Mouse (Mus musculus) layer of hippocampus, postnatal 25 days (tissue): ENCODE measurements around the gene Samhd1. TPM values are rescaled to one million over a fixed set of nuclear protein-coding genes. Genes with fewer than 3 reads are reported as not detected.

Experiments used
- DNase-seq, 2 experiments: peaks; one replicate each; pipeline ENCODE4 v3.0.0; 2022; ENCODE audit warnings: mixed read lengths in 2 of 2, low spot score in 1 of 2; ENCODE audit errors: extremely low spot score in 1 of 2
- total RNA-seq, 2 experiments: library from RNA; stranded (reverse); gene quantifications; 2 replicates each; pipeline ENCODE4 v1.2.3; 2021

Samhd1 gene
- total RNA-seq, 2 experiments from 2014 or later: 11.4 to 12.3 TPM

DNA sequence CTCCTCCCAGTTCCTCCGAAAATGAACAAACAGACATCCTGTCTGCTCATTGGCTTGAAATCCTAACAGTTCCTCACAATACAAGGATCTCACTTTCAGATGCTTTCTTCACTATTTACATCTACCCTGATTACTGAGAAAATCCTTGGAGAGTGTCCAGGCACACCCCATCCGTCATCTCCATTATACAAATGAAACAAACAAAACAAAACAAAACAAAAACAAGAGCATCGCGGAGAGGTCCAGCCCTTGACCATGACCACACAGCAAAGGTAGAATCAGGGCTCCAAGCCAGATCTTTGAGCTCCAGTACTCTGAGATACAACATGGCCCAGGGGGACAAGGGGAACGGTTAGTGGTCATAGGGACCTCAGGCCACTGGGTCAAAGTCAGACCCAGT lies 60.3 kb downstream of the Samhd1 start:
- no peak for DNase-seq

- no peak for DNase-seq
Observed at GRCm38 (mm10) chr2:157074186-157074724, 60.8 kb downstream of the Samhd1 start.

GRCm38 (mm10) chr2:157073378-157074052 lies 61.5 kb downstream of the Samhd1 start:
- DNase-seq: no peak

GRCm38 (mm10) chr2:157072316-157072990 lies 62.6 kb downstream of the Samhd1 start:
- DNase-seq: no peak

GRCm38 (mm10) chr2:157071556-157071955 lies 63.5 kb downstream of the Samhd1 start:
- no peak for DNase-seq

GRCm38 (mm10) chr2:157070365-157070764 lies 64.7 kb downstream of the Samhd1 start:
- DNase-seq: no peak

- DNase-seq: no peak
Observed at GRCm38 (mm10) chr2:157069755-157070315, 65.2 kb downstream of the Samhd1 start.

DNA sequence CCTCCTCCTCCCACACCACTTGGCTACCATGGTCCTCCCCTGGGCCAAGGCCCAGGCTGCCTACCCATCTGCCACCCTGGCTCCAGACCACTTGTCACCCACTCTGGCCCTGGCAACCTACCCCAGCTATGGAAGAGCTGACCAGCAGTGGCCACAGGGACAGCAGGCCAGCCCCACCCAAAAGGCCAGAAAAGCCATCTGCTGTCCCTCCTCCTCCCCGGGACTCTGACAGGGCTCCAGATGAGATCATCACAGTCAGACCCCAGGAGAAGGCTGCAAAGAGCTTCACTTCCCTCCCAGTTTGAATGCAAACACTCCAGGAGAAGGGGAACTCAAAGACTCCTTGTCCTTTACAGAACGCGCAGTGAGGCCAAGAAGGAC lies 65.7 kb downstream of the Samhd1 start:
- DNase-seq: no peak

GRCm38 (mm10) chr2:157068701-157069354 lies 66.2 kb downstream of the Samhd1 start:
- DNase-seq: no peak

GRCm38 (mm10) chr2:157066731-157067430 lies 68.2 kb downstream of the Samhd1 start:
- DNase-seq: no peak

GRCm38 (mm10) chr2:157065879-157066226 lies 69.2 kb downstream of the Samhd1 start:
- no peak for DNase-seq

GRCm38 (mm10) chr2:157064978-157065878 lies 69.8 kb downstream of the Samhd1 start:
- no peak for DNase-seq

GRCm38 (mm10) chr2:157064136-157064535 lies 70.9 kb downstream of the Samhd1 start:
- DNase-seq: no peak

- DNase-seq: no peak
Observed at GRCm38 (mm10) chr2:157063241-157063700, 71.8 kb downstream of the Samhd1 start.

GRCm38 (mm10) chr2:157060557-157061305 lies 74.3 kb downstream of the Samhd1 start:
- DNase-seq: no peak

DNA sequence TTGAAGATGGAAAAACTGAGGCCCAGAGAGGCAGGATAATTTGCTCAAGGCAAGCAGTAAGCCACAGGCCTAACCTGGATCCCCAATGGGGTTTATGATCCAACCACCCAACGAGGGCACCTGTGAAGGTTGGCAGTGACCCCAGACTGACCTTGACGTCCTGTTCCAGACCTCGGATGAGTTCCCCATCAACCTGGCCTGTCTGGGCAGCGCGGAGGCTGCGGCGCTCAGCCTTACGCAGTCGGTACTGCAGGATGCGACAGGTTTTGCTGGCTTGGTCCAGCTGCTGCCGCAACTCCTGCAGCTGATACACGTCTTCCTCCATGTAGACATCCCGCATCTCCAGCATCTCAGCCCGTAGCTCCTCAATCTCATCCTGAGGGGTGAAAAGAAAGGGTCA lies 75.0 kb downstream of the Samhd1 start:
- DNase-seq: no peak

GRCm38 (mm10) chr2:157059166-157059565 lies 75.9 kb downstream of the Samhd1 start:
- no peak for DNase-seq

DNA sequence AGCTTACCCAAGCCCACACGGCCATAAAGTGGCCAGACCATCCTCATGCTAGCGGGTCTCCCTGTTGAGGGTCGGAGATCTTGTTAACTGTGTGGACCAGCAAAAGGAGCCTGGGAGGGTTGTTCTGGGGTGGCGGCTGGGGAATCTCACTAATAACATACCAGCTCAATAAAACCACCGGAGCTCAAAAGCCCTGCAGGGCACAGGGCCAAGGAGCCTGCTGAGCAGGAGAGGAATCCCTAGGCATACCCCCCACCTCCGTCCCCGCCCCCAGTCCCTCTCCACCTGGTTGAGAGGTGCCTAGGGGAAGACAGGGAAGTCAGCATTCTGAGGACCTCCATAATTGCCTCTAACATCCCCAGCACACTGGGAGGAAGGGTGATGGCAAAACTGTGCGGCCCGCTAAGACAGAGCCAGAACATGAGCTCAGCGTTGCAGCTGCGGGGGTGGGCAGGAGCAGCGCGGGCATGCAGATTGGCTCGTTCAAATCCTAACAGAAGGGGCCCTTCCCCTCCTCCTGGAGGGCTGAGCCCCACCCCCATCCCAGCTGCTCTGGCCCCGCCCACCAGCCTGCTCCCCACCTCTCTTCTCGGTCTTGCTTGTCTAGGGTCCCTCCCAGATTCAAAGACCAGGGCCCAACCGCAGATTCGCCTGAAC lies 76.6 kb downstream of the Samhd1 start:
- DNase-seq: peak in 1 of 2 experiments; percentile 70
